9 mouse cellular contexts compared by ENCODE assay signal in the genomic region with DNA sequence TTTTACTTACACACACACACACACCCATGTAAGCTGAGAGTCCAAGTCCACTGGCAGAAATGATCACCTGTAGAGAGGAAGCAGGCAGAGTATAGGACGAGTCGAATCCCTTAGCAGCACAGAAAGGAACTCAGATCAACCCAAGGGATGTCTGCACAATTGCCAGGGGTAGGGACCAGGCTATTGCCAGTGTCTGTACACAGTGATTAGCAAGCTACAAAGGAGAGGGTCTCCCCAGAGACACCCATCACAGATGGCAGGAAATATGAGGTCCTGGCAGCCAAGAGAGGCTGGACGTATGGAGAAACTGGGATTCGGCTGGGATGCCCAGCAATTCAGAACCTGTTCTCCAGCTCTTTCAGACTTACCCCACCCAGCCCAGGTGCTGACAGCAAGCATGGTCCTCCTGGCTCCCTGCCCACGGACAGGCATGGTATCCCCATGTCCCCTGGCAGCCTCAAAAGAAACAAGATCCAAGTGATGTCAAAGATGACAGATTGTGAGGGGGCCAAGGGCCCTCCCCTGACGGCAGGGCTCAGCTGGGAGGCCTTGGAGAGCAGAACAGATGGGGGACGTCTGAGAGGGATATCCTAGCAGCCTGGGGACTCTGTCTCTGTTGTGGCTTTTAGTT. TPM values are rescaled to one million over a fixed set of nuclear protein-coding genes. Genes with fewer than 3 reads are reported as not detected.
DNase-seq lines count a peak whose midpoint lies in the region; ATAC-seq lines count a peak whose summit lies in the region.
"Had no signal": no experiment of that assay in that cellular context is flagged by ENCODE, and none has a peak within 500 bp of the region (broad histone marks: within the 10 kb centered on the region; RNA-seq: fewer than 3 reads in every experiment).

No protein-coding gene starts in this region.

- no peaks in the 10 kb centered on the region for H3K9me3 ChIP-seq in hindbrain, embryonic 11.5 days (ENCODE audit: control insufficient read depth, low read length)
- H3K9me3 ChIP-seq in neural tube, embryonic 14.5 days (ENCODE audit: control insufficient read depth, low read length), result no peaks in the 10 kb centered on the region
- no peaks in the 10 kb centered on the region for H3K9me3 ChIP-seq in heart, embryonic 11.5 days (replicated peaks; ENCODE audit: control insufficient read depth, low read length)
- H3K9me3 ChIP-seq: liver, embryonic 15.5 days had no signal

- H3K36me3 ChIP-seq in hindbrain, embryonic 11.5 days (ENCODE audit: control insufficient read depth, insufficient read depth, low read length), result no peaks in the 10 kb centered on the region
- H3K36me3 ChIP-seq in neural tube, embryonic 14.5 days (ENCODE audit: control insufficient read depth, insufficient read depth, low read length), result no peaks in the 10 kb centered on the region
- H3K36me3 ChIP-seq in heart, embryonic 11.5 days (ENCODE audit: control insufficient read depth, insufficient read depth, low read length), result no peaks in the 10 kb centered on the region
- H3K36me3 ChIP-seq: liver, embryonic 15.5 days had no signal

- 0 out of 2 replicates have a peak overlapping the region, but pooled peaks have one; percentile 11 for H3K4me2 ChIP-seq in hindbrain, embryonic 11.5 days (replicated peaks; ENCODE audit: low read depth, low read length)
- no peak overlapping the region for H3K4me2 ChIP-seq in neural tube, embryonic 14.5 days (ENCODE audit: low read depth, low read length)
- no peak overlapping the region for H3K4me2 ChIP-seq in heart, embryonic 11.5 days
- H3K4me2 ChIP-seq: liver, embryonic 15.5 days had no signal

- ATAC-seq in hindbrain, embryonic 11.5 days (ENCODE audit: low FRiP score), result peak; percentile 85
- ATAC-seq in neural tube, embryonic 14.5 days (ENCODE audit: low read depth), result peak; percentile 76
- no peak for ATAC-seq in heart, embryonic 11.5 days (replicated peaks; ENCODE audit: insufficient number of reproducible peaks, low FRiP score, low TSS enrichment)

- peak overlapping the region; percentile 75 for H3K27ac ChIP-seq in hindbrain, embryonic 11.5 days (ENCODE audit: low read depth, low read length)
- no peak overlapping the region for H3K27ac ChIP-seq in neural tube, embryonic 14.5 days (ENCODE audit: low read depth, low read length)
- no peak overlapping the region for H3K27ac ChIP-seq in heart, embryonic 11.5 days (ENCODE audit: low read depth, low read length)
- H3K27ac ChIP-seq: liver, embryonic 15.5 days had no signal

- WGBS in hindbrain, embryonic 11.5 days, result 31% methylated on average over 7 of the region's 7 CpGs
- 20% methylated on average over 7 of the region's 7 CpGs for WGBS in neural tube, embryonic 14.5 days
- WGBS in heart, embryonic 11.5 days (ENCODE audit: insufficient replicate concordance), result 40% methylated on average over 7 of the region's 7 CpGs

- no peaks in the 10 kb centered on the region for H3K27me3 ChIP-seq in hindbrain, embryonic 11.5 days (ENCODE audit: control insufficient read depth, insufficient read depth, low read length)
- H3K27me3 ChIP-seq in neural tube, embryonic 14.5 days (ENCODE audit: control insufficient read depth, insufficient read depth, low read length), result no peaks in the 10 kb centered on the region
- H3K27me3 ChIP-seq in heart, embryonic 11.5 days (ENCODE audit: control insufficient read depth, insufficient read depth, low read length), result no peaks in the 10 kb centered on the region
- H3K27me3 ChIP-seq: liver, embryonic 15.5 days had no signal

- no peak overlapping the region for H3K4me3 ChIP-seq in hindbrain, embryonic 11.5 days (ENCODE audit: low read depth, low read length)
- H3K4me3 ChIP-seq in neural tube, embryonic 14.5 days (ENCODE audit: low read depth, low read length), result no peak overlapping the region
- no peak overlapping the region for H3K4me3 ChIP-seq in heart, embryonic 11.5 days (ENCODE audit: low read depth, low read length)
- H3K4me3 ChIP-seq: liver, embryonic 15.5 days had no signal

- no peak overlapping the region for H3K9ac ChIP-seq in hindbrain, embryonic 11.5 days (ENCODE audit: low read depth, low read length)
- H3K9ac ChIP-seq in neural tube, embryonic 14.5 days (replicated peaks; ENCODE audit: low read depth, low read length), result no peak overlapping the region
- no peak overlapping the region for H3K9ac ChIP-seq in heart, embryonic 11.5 days (ENCODE audit: low read depth, low read length)
- H3K9ac ChIP-seq: liver, embryonic 15.5 days had no signal

- DNase-seq in adrenal gland, adult (ENCODE audit: inconsistent age in 2 of 2, low spot score in 1 of 2), result peak; percentile 49 to 72
- DNase-seq in adrenal gland, adult 18-20 months (ENCODE audit: low spot score in 2 of 2), result no peak
- DNase-seq in right cerebral cortex, postnatal 14 days, result peak; percentile 58
- no peak for DNase-seq in right cerebral cortex, postnatal 25 days
- peak; percentile 54 for DNase-seq in hindbrain, embryonic 11.5 days (ENCODE audit: low spot score)
- no peak for DNase-seq in urinary bladder, postnatal 10 days (ENCODE audit: low spot score)

- H3K4me1 ChIP-seq in hindbrain, embryonic 11.5 days (replicated peaks; ENCODE audit: control insufficient read depth, insufficient read depth, low read length), result 0 out of 2 replicates have a peak, but pooled peaks cover 5% of the 10 kb centered on the region
- H3K4me1 ChIP-seq in neural tube, embryonic 14.5 days (ENCODE audit: control insufficient read depth, insufficient read depth, low read length), result peaks cover 5% of the 10 kb centered on the region; the same call in 1 of the 2 replicates
- no peaks in the 10 kb centered on the region for H3K4me1 ChIP-seq in heart, embryonic 11.5 days (ENCODE audit: control insufficient read depth, insufficient read depth, low read length)
- H3K4me1 ChIP-seq: liver, embryonic 15.5 days had no signal

RNA-seq across cellular contexts. Expression of a gene that starts 12.1 kb away (rescaled TPM):
- total RNA-seq in adrenal gland, adult 18-20 months (2021), result 1 to 10 TPM; 7.0 to 7.7 TPM
- polyA plus RNA-seq in hindbrain, embryonic 11.5 days (2014; fragmentation: Nextera tagmentation; extraction: Ambion mirVana), result 9.3 and 11.0 TPM in 2 replicates
- 12.9 and 15.8 TPM in 2 replicates for polyA plus RNA-seq in neural tube, embryonic 14.5 days (2014; fragmentation: Nextera tagmentation; extraction: Ambion mirVana)
- polyA plus RNA-seq in heart, embryonic 11.5 days (2014; fragmentation: Nextera tagmentation; extraction: Ambion mirVana), result 0.60 and 0.65 TPM in 2 replicates

Comparison
In these comparisons a context has a peak if more than half of its experiments do, and no peak if none do; other contexts are left out.
1. DNase-seq: peak in adrenal gland, adult (2 of 2), right cerebral cortex, postnatal 14 days (single experiment) and hindbrain, embryonic 11.5 days (single experiment); none in adrenal gland, adult 18-20 months (0 of 2), right cerebral cortex, postnatal 25 days (single experiment) and urinary bladder, postnatal 10 days (single experiment).